Mouse (Mus musculus) liver, postnatal 0 days (tissue): ENCODE measurements at regions not wholly inside any gene's neighbourhood (a gene's known extent, or its start where the extent isn't known, plus 50 kb on each side); places are given as distances from the start of the nearest gene placed in this dataset.

Experiments
- CTCF ChIP-seq: sonication (generic); IDR thresholded peaks from 2 replicates; pipeline ENCODE4 v1.5.1; 2016; ENCODE audit warnings: antibody characterized with exemption, low read depth
- EP300 ChIP-seq: IDR thresholded peaks from 2 replicates; pipeline ENCODE4 v1.6.1; 2016; ENCODE audit warnings: antibody characterized with exemption, low read depth, mild to moderate bottlenecking

DNA sequence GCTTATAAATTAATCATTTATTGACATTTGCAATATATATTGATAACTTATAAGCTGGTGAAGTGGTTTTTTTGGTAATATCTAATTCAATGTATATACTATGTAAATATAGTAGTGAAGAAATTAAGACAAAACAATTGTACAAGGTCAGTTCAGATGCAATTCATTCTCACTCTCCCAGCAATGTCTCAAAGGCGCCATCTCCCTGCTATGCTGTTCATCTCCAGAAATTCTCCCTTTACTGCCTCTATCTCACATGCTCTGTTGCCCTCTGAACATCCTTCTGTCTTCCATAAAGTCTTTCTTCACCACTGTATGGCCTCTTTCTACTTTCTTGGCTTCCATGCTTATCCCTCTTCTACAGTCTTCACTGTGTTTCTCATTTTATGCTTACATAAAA is 355.8 kb upstream of the Rgs18 start:
- TF ChIP-seq CTCF, result no peak
- TF ChIP-seq EP300, result no peak
